Mouse (Mus musculus) ZHBTc4 (cell line): ENCODE data around the gene Apob.

ENCODE experiments used
- DNase-seq: peaks from one replicate; pipeline ENCODE4 v3.0.0-alpha.2; 2011; ENCODE audit warnings: low read depth, low spot score

Apob gene

DNA sequence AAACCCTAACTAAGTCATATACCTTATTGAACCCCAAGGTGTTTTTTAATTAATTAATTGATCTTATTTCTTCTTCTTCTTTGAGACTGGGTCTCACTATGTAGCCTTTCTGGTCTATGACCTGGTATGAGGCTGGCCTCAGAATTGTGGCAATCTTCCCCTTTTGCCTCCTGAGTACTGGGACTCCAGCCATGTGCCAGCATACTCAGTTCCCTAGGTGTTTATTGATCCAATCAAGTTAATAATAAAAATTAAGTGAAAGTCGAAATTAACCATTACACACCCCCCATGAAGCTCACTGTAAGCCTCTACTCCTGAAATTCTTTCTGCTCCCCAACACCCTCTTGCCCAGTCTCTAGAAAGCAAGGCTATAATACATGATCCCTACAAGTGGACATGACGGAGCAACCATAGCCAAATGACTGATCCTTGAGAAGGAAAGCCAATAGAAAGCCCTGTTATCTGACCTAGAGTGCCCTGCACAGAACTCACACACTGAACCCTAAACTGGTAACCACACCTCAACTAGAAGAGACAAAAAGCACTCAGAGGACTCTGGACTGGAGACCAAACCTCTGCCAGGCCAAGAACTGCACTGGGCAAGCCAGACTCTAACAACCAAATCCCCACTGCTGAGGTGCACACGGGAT lies 60.8 kb downstream of the Apob start:
- DNase-seq, result no peak

DNA sequence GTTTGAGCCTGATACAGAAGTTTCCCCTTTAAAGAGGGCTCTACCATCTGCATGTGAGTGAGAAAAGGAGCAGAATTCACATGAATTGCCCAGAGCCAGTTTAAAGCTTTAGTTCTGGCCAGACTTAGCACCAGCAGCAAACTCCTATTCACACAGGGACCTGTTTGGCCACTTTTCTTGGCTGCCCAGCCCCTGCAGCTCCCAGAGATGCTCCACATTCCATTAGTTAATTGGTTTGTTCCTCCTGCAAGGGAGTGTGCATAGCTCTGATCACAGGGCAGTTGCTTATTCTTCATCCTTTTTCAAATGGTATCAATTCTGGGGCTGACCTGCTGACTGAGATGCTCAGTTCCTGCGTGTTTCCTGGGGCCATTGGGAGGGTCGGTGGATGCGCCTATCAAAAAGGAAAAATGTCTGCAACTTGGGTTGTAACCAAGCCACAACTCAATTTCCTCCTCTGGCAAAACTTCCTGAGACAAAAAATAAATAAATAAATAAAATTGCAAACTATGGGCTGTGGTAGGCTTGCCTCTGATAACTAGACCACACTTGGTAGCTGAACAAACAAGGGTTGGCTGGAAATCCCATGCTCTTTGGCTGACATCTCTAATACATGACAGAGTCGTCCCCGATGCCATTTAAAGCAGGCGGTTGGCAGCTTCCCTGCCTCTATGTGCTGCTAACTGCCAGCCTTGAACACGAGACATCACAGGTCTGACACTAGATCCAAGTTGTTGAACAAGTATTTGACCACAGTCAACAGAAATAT lies 65.4 kb downstream of the Apob start:
- DNase-seq, result peak; percentile 10

GRCm38 (mm10) chr12:8047046-8047445 lies 69.6 kb downstream of the Apob start:
- DNase-seq, result no peak

GRCm38 (mm10) chr12:8047789-8048309 lies 70.4 kb downstream of the Apob start:
- DNase-seq, result no peak

GRCm38 (mm10) chr12:8056001-8056640 lies 78.7 kb downstream of the Apob start:
- peak; percentile 26 for DNase-seq

GRCm38 (mm10) chr12:8059576-8059975 lies 82.1 kb downstream of the Apob start:
- DNase-seq, result peak; percentile 78

GRCm38 (mm10) chr12:8063363-8064065 lies 86.1 kb downstream of the Apob start:
- DNase-seq, result peak; percentile 7
